In the genomic region with DNA sequence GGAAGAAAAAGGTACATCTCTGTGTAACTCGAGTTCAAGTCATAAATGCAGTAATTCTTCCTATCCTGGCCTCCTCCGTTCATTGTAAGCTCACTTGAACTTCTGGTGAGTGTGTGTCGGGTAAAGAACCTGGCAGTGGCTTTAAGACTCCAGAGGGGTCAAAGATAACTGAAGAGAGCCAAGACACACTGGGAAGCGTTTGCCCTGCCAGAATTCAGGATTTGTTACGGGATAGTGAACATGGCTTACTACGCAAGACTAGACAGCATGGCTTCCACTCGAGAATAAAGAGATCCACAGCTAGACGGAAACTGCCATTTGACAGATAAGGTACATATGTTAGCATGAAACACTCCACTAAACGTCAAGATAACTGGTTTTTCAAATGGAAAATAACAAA, we compare ENCODE assay signal across 18 mouse cellular contexts. TPM values are rescaled to one million over a fixed set of nuclear protein-coding genes. Genes with fewer than 3 reads are reported as not detected.
DNase-seq lines count a peak whose midpoint lies in the region; ATAC-seq and TF ChIP-seq lines count a peak whose summit lies in the region.
"Had no signal": no experiment of that assay in that cellular context is flagged by ENCODE, and none has a peak within 500 bp of the region (broad histone marks: within the 10 kb centered on the region; RNA-seq: fewer than 3 reads in every experiment).

No protein-coding gene starts in this region.

- no peaks in the 10 kb centered on the region for H3K9me3 ChIP-seq in hindbrain, embryonic 14.5 days (ENCODE audit: control insufficient read depth, low read length)
- H3K9me3 ChIP-seq in hindbrain, embryonic 13.5 days: no peaks in the 10 kb centered on the region
- no peaks in the 10 kb centered on the region for H3K9me3 ChIP-seq in midbrain, postnatal 0 days (ENCODE audit: low read length)
- H3K9me3 ChIP-seq in midbrain, embryonic 16.5 days (replicated peaks; ENCODE audit: control insufficient read depth, low read length, poor library complexity, severe bottlenecking): no peaks in the 10 kb centered on the region
- H3K9me3 ChIP-seq: embryonic facial prominence, embryonic 10.5 days; forebrain, embryonic 13.5 days; hindbrain, embryonic 12.5 days had no signal

- H3K9ac ChIP-seq in hindbrain, embryonic 14.5 days: no peak overlapping the region
- H3K9ac ChIP-seq in hindbrain, embryonic 13.5 days: no peak overlapping the region
- no peak overlapping the region for H3K9ac ChIP-seq in midbrain, postnatal 0 days (replicated peaks; ENCODE audit: low read length, poor library complexity, severe bottlenecking)
- H3K9ac ChIP-seq in midbrain, embryonic 16.5 days (ENCODE audit: low read depth, low read length): no peak overlapping the region
- H3K9ac ChIP-seq: forebrain, embryonic 13.5 days; forebrain, postnatal 0 days; heart, embryonic 12.5 days; hindbrain, embryonic 12.5 days had no signal

- H3K4me3 ChIP-seq in hindbrain, embryonic 14.5 days (replicated peaks; ENCODE audit: low read length): no peak overlapping the region
- no peak overlapping the region for H3K4me3 ChIP-seq in hindbrain, embryonic 13.5 days
- no peak overlapping the region for H3K4me3 ChIP-seq in midbrain, postnatal 0 days (ENCODE audit: low read depth, low read length)
- H3K4me3 ChIP-seq in midbrain, embryonic 16.5 days (ENCODE audit: low read depth, low read length): no peak overlapping the region
- H3K4me3 ChIP-seq: embryonic facial prominence, embryonic 10.5 days; forebrain, embryonic 13.5 days; heart, embryonic 12.5 days; hindbrain, embryonic 12.5 days had no signal

- H3K4me1 ChIP-seq in hindbrain, embryonic 14.5 days (replicated peaks; ENCODE audit: control insufficient read depth, insufficient read depth, low read length): no peaks in the 10 kb centered on the region; the same call in 1 of the 2 replicates
- peaks cover 12% of the 10 kb centered on the region for H3K4me1 ChIP-seq in hindbrain, embryonic 13.5 days (replicated peaks)
- H3K4me1 ChIP-seq in midbrain, postnatal 0 days (ENCODE audit: insufficient read depth, low read length): no peaks in the 10 kb centered on the region
- H3K4me1 ChIP-seq in midbrain, embryonic 16.5 days (ENCODE audit: control insufficient read depth, insufficient read depth, low read length): no peaks in the 10 kb centered on the region

- H3K27me3 ChIP-seq in hindbrain, embryonic 14.5 days (ENCODE audit: control insufficient read depth, insufficient read depth, low read length): no peaks in the 10 kb centered on the region
- H3K27me3 ChIP-seq in hindbrain, embryonic 13.5 days: no peaks in the 10 kb centered on the region
- H3K27me3 ChIP-seq in midbrain, postnatal 0 days (ENCODE audit: insufficient read depth, low read length): no peaks in the 10 kb centered on the region
- no peaks in the 10 kb centered on the region for H3K27me3 ChIP-seq in midbrain, embryonic 16.5 days (ENCODE audit: control insufficient read depth, insufficient read depth, low read depth, low read length)
- H3K27me3 ChIP-seq: forebrain, embryonic 13.5 days; heart, embryonic 12.5 days; hindbrain, embryonic 12.5 days; Patski had no signal

- 71% methylated on average over 9 of the region's 9 CpGs for WGBS in hindbrain, embryonic 14.5 days
- WGBS in hindbrain, embryonic 13.5 days: 73% methylated on average over 9 of the region's 9 CpGs
- WGBS in midbrain, postnatal 0 days: 65% methylated on average over 9 of the region's 9 CpGs
- 70% methylated on average over 9 of the region's 9 CpGs for WGBS in midbrain, embryonic 16.5 days

- no peak overlapping the region for H3K27ac ChIP-seq in hindbrain, embryonic 14.5 days
- no peak overlapping the region for H3K27ac ChIP-seq in hindbrain, embryonic 13.5 days
- no peak overlapping the region for H3K27ac ChIP-seq in midbrain, postnatal 0 days (ENCODE audit: low read depth, low read length)
- no peak overlapping the region for H3K27ac ChIP-seq in midbrain, embryonic 16.5 days (ENCODE audit: low read length)
- H3K27ac ChIP-seq: embryonic facial prominence, embryonic 10.5 days; forebrain, embryonic 13.5 days; hindbrain, embryonic 12.5 days had no signal

- H3K36me3 ChIP-seq in hindbrain, embryonic 14.5 days (replicated peaks; ENCODE audit: control insufficient read depth, insufficient read depth): no peaks in the 10 kb centered on the region; the same call in 1 of the 2 replicates
- no peaks in the 10 kb centered on the region for H3K36me3 ChIP-seq in hindbrain, embryonic 13.5 days
- no peaks in the 10 kb centered on the region for H3K36me3 ChIP-seq in midbrain, postnatal 0 days (ENCODE audit: insufficient read depth, low read length)
- no peaks in the 10 kb centered on the region for H3K36me3 ChIP-seq in midbrain, embryonic 16.5 days (ENCODE audit: control insufficient read depth, insufficient read depth, low read length)
- H3K36me3 ChIP-seq: embryonic facial prominence, embryonic 10.5 days; heart, embryonic 12.5 days; hindbrain, embryonic 12.5 days had no signal

- H3K4me2 ChIP-seq in hindbrain, embryonic 14.5 days (replicated peaks): no peak overlapping the region
- H3K4me2 ChIP-seq in hindbrain, embryonic 13.5 days: no peak overlapping the region
- no peak overlapping the region for H3K4me2 ChIP-seq in midbrain, postnatal 0 days (ENCODE audit: low read depth, low read length, poor library complexity, severe bottlenecking)
- no peak overlapping the region for H3K4me2 ChIP-seq in midbrain, embryonic 16.5 days (ENCODE audit: low read length)
- H3K4me2 ChIP-seq: forebrain, embryonic 13.5 days; heart, embryonic 12.5 days; hindbrain, embryonic 12.5 days had no signal

- no peak for ATAC-seq in hindbrain, embryonic 14.5 days (ENCODE audit: low FRiP score)
- no peak for ATAC-seq in hindbrain, embryonic 13.5 days (ENCODE audit: low FRiP score)
- no peak for ATAC-seq in midbrain, postnatal 0 days (ENCODE audit: low FRiP score)
- no peak for ATAC-seq in midbrain, embryonic 16.5 days
- ATAC-seq: activated CD4-positive, CD25-positive, alpha-beta regulatory T cell, adult 4 months; forebrain, embryonic 13.5 days; forebrain, postnatal 0 days; intestine, embryonic 16.5 days; Patski had no signal

- peak; percentile 27 for DNase-seq in cerebellum, adult 9-11 months
- DNase-seq in cerebellum, adult 11-12 months: no peak
- DNase-seq in hindbrain, embryonic 14.5 days (ENCODE audit: low spot score): peak; percentile 45
- DNase-seq in midbrain, postnatal 0 days (ENCODE audit: low spot score): peak; percentile 71
- no peak for DNase-seq in kidney, postnatal 10 days
- DNase-seq: adrenal gland, postnatal 14 days; forebrain, postnatal 0 days; gastrocnemius, postnatal 14 days had no signal

- no peak for TF ChIP-seq CTCF in midbrain, postnatal 0 days (IDR thresholded peaks at IDR 0.05)

RNA-seq across cellular contexts. Expression of a gene that starts 37.8 kb away (rescaled TPM):
- polyA plus RNA-seq in hindbrain, embryonic 14.5 days (2014; fragmentation: Nextera tagmentation; extraction: Ambion mirVana): 30.4 and 33.2 TPM in 2 replicates
- 26.1 and 29.4 TPM in 2 replicates for polyA plus RNA-seq in hindbrain, embryonic 13.5 days (2015; fragmentation: Nextera tagmentation; extraction: Ambion mirVana)
- 46.7 and 50.6 TPM in 2 replicates for total RNA-seq in midbrain, postnatal 0 days (2014; rRNA removed)
- 17.9 and 23.2 TPM in 2 replicates for polyA plus RNA-seq in midbrain, postnatal 0 days (2015; fragmentation: Nextera tagmentation; extraction: Ambion mirVana)
- polyA plus RNA-seq in midbrain, embryonic 16.5 days (2015; fragmentation: Nextera tagmentation; extraction: Ambion mirVana): 25.7 and 28.4 TPM in 2 replicates
- total RNA-seq: MEL had no signal
- polyA plus RNA-seq: activated CD4-positive, CD25-positive, alpha-beta regulatory T cell, adult 4 months had no signal

Comparison
In these comparisons a context has a peak if more than half of its experiments do, and no peak if none do; other contexts are left out.
1. DNase-seq: peak in cerebellum, adult 9-11 months (single experiment), hindbrain, embryonic 14.5 days (single experiment) and midbrain, postnatal 0 days (single experiment); none in cerebellum, adult 11-12 months (single experiment) and kidney, postnatal 10 days (single experiment).